Mouse (Mus musculus): Measurements from ENCODE around the gene Grin2c. TPM values are rescaled to one million over a fixed set of nuclear protein-coding genes. Genes with fewer than 3 reads are reported as not detected.
A peak's percentile ranks its signal among the peaks of the same experiment; 100 is the strongest.

Gene Grin2c
- polyA plus RNA-seq, 1 experiment = 4.8 TPM

DNA sequence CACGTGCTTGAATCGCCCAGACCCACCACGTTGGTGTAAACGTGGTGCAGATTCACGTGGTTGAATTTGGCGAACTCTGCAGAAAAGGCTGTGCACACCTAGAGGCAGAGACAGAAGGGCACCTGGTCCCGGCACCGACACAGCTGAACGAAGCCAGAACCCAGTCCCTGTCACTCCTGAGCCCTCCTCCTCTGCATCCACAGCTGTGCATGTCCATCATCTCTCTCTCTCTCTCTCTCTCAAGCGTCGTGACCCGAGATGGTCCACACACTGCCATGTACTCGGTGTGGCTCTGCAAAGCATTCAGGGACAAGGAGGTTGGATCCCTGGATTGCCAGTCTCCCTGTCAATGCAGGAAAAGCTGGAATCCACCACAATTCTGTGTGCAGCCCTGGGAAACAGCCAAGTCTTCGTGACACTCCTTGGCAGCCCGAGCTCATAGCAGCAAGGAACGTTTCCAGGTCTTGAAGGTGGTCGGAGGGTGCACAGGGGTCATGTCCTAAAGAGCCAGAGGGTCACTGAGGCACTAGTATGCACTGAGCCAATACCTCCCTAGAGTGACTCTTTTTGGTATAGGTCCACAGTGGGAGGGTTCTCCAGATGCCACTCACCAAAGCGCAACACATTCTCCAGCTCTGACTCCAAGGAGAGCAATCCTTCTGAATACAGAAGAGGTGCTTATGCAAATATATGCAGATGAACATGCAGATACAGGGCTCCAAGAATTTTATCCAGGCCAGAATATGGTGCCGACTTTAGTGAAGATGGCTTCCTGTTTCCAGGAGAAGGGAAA lies 19.4 kb upstream of the Grin2c start:
- Histone ChIP-seq H3K4me1 (ENCODE audit: control insufficient read depth, insufficient read depth, low read length) (peaks cover 3% of the 10 kb centered on the region), H3K4me3 (replicated peaks; ENCODE audit: extremely low read depth, low read depth, low read length) (no peak overlapping the region)
- no peak for DNase-seq
- 67% methylated on average over 19 of the region's 19 CpGs for WGBS
- TF ChIP-seq POLR2A (IDR thresholded peaks at IDR 0.05; ENCODE audit: borderline replicate concordance, extremely low read depth, low read depth, low read length) (no peak), CTCF (IDR thresholded peaks at IDR 0.05; ENCODE audit: insufficient read depth, low read length) (no peak)

DNA sequence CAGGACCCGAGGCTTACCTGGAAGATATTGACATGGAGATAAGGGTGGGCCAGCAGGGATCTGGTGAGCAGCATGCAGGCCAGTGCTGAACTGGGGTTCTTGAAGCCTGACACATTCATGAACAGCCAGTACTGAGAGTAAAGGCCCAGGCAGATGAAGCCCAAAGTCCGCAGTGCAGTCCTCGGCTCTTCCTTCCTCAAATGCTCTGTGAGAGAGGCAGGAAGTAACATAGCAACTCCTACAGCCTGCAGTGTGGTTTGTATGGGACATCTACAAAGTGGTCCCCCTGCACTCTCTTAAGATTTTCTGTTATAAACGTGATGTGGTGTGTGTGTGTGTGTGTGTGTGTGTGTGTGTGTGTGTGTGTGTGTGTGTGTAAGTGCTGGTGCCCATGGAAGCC lies 18.2 kb upstream of the Grin2c start:
- Histone ChIP-seq H3K4me3 (replicated peaks; ENCODE audit: extremely low read depth, low read depth, low read length) (no peak overlapping the region), H3K4me1 (ENCODE audit: control insufficient read depth, insufficient read depth, low read length) (no peaks in the 10 kb centered on the region)
- 40% methylated on average over 4 of the region's 4 CpGs for WGBS
- TF ChIP-seq POLR2A (IDR thresholded peaks at IDR 0.05; ENCODE audit: borderline replicate concordance, extremely low read depth, low read depth, low read length) = no peak
- no peak for TF ChIP-seq CTCF (IDR thresholded peaks at IDR 0.05; ENCODE audit: insufficient read depth, low read length)
- no peak for DNase-seq

DNA sequence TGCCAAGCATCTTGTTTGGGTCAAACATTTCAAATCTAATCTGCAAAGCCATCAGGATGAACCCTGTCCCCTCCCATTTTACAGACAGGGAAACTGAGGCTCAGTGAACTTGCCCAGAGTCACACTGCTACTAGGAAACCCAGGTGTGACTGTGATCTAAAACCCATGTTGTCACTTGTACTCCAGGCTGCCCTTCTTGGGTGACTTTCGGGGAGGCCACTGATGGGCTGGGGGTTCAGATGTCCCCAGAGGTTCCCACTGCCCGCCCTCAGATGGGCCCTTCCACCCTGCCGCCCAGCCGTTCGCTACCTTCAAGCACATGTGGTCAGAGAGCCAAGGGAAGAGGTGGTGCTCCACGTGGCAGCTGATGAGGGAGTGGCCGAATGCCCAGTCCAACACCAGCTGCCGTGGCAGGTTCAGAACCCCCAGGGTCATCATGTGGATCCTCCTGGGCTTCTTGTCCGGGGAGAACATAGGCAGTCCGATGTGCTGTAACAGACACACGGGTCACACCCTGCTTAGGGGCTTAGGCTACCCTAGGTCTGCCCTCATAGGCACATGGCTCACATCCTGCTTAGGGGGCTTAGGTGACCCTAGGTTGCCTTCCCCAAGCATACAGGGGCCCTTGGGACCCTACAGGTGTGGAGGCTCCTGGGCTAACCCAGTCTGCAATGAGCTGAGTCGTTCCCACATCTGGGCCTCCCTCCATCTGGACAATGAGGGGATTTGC lies 17.0 kb upstream of the Grin2c start:
- no peaks in the 10 kb centered on the region for H3K4me1 ChIP-seq (ENCODE audit: control insufficient read depth, insufficient read depth, low read length)
- WGBS = 83% methylated on average over 12 of the region's 12 CpGs
- TF ChIP-seq POLR2A (IDR thresholded peaks at IDR 0.05; ENCODE audit: borderline replicate concordance, extremely low read depth, low read depth, low read length) = no peak
- no peak for TF ChIP-seq CTCF (IDR thresholded peaks at IDR 0.05; ENCODE audit: insufficient read depth, low read length)
- H3K4me3 ChIP-seq (replicated peaks; ENCODE audit: extremely low read depth, low read depth, low read length) = no peak overlapping the region
- no peak for DNase-seq

DNA sequence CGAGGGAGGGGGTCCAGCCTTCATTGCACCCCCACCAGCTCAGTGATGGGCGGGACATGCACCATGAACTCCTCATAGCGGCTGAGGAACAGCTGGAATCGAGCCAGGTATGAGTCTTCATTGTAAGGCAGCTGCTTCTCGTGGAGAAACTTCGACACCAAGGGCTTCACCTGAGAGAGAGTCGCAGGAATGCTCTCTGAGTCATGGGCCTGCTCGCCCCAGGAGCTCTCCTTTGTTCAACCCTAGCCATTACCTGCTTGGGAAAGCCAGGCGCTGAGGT lies 16.4 kb upstream of the Grin2c start:
- 70% methylated on average over 9 of the region's 9 CpGs for WGBS

DNA sequence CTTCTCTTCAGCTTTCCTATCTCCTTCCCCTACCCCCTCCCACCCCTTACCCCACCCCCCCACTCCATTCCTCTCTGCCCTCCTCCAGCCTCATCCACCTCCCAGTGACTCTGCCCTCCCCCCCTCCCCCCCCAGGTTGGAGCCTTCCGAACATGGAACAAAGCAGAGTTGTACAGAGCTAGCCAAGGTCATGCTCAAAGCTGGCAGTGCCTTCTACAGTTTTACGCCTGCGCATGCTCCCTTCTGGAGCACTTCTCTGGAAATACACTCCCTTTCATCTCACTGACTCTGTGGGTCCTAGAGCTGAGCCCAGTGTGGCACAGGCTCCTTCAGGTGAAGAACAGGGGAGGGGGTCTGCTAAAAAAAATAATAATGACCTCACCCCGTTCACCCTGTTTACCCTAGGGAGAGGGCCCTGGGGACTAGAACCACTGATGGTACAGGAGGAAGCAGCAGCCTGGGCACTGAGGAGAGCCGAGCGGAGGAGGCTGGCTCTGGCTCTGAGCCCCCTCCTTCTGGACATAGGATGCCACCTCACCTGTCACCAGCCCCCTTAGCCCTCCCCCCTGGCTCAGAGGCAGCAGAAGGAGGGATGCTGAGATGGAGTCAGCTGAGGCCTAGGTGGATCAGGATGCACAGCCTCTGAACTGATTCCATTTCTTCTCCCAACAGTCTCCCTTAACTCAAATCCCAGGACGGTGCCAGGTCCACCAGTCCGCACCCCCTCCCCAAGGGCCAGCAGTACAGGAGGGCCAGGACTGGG lies 15.9 kb upstream of the Grin2c start:
- 63% methylated on average over 8 of the region's 8 CpGs for WGBS
- H3K4me1 ChIP-seq (ENCODE audit: control insufficient read depth, insufficient read depth, low read length) = no peaks in the 10 kb centered on the region
- H3K4me3 ChIP-seq (replicated peaks; ENCODE audit: extremely low read depth, low read depth, low read length) = no peak overlapping the region
- no peak for TF ChIP-seq POLR2A (IDR thresholded peaks at IDR 0.05; ENCODE audit: borderline replicate concordance, extremely low read depth, low read depth, low read length)
- TF ChIP-seq CTCF (IDR thresholded peaks at IDR 0.05; ENCODE audit: insufficient read depth, low read length) = no peak
- DNase-seq = no peak

More for the DNA sequence above, 16.4 kb upstream of the Grin2c start:
- TF ChIP-seq POLR2A (IDR thresholded peaks at IDR 0.05; ENCODE audit: borderline replicate concordance, extremely low read depth, low read depth, low read length) = no peak
- TF ChIP-seq CTCF (IDR thresholded peaks at IDR 0.05; ENCODE audit: insufficient read depth, low read length) = no peak
- DNase-seq = no peak
- H3K4me1 ChIP-seq (ENCODE audit: control insufficient read depth, insufficient read depth, low read length) = no peaks in the 10 kb centered on the region
- H3K4me3 ChIP-seq (replicated peaks; ENCODE audit: extremely low read depth, low read depth, low read length) = no peak overlapping the region

DNA sequence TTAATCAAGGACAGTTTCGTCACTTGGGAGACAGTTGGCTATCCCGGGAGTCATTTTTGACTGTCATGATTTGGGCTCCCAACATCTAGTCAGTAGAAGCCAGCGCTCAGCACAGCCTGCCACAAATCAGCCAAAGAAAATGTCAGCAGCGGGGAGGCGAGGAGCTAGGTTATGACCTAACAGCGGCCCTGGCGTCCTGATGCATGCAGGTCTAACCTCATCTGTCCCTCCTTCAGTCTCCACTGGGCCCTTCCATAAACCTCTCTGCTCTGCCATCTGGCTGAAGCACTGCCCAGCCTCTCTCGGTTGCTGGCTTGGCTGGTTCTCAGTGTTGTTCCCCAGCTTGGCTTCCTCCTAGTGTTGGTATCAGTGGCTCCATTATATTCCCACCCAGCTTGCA lies 15.3 kb upstream of the Grin2c start:
- H3K4me3 ChIP-seq (replicated peaks; ENCODE audit: extremely low read depth, low read depth, low read length) = no peak overlapping the region
- no peak for TF ChIP-seq CTCF (IDR thresholded peaks at IDR 0.05; ENCODE audit: insufficient read depth, low read length)
- TF ChIP-seq POLR2A (IDR thresholded peaks at IDR 0.05; ENCODE audit: borderline replicate concordance, extremely low read depth, low read depth, low read length) = no peak

DNA sequence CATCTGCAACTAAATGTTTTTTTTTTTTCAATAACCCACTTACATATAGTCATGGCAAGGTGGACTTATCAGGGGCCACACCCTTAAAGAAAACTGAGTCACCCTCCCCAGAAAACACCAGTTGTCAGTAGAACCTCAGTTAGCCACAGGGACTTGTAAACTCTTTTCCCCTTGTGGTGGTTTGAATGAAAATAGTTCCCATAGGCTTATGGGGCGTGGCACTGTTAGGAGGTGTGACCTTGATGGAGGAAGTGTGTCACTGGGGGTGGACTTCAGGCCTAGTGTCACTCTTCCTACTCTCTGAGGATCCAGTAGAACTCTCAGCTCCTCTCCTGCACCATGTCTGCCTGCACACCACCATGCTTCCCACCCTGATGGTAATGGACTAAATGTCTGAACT lies 12.7 kb upstream of the Grin2c start:
- 70% methylated on average over 1 of the region's 1 CpGs for WGBS

More for the DNA sequence above, 15.3 kb upstream of the Grin2c start:
- no peak for DNase-seq
- peaks cover 2% of the 10 kb centered on the region; the same call in 1 of the 2 replicates for H3K4me1 ChIP-seq (ENCODE audit: control insufficient read depth, insufficient read depth, low read length)
- WGBS = 53% methylated on average over 8 of the region's 8 CpGs

DNA sequence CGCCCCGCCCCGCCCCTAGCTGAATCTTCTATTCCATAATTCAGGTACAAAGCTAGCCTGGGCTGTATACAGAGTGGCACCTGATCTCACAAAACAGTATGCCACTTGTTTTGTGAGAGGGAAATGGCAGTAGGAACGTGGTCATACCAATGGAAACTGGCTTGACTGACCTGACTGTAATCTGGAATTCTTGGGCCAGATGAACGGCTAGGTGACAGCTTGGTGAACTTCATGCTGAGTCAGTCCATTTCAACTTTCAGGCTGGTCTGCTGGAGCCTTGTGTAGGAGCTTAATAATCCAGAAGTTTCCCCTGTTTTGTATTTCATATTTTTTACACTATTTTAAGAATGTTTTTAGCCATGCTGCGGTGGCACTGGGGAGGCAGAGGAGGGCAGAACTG lies 11.1 kb upstream of the Grin2c start:
- Histone ChIP-seq H3K4me1 (ENCODE audit: control insufficient read depth, insufficient read depth, low read length) (peaks cover 7% of the 10 kb centered on the region; the same call in 1 of the 2 replicates), H3K4me3 (replicated peaks; ENCODE audit: extremely low read depth, low read depth, low read length) (no peak overlapping the region)
- 69% methylated on average over 6 of the region's 6 CpGs for WGBS
- DNase-seq = no peak
- TF ChIP-seq CTCF (IDR thresholded peaks at IDR 0.05; ENCODE audit: insufficient read depth, low read length) = no peak
- TF ChIP-seq POLR2A (IDR thresholded peaks at IDR 0.05; ENCODE audit: borderline replicate concordance, extremely low read depth, low read depth, low read length) = no peak

More for the DNA sequence above, 12.7 kb upstream of the Grin2c start:
- no peak for TF ChIP-seq CTCF (IDR thresholded peaks at IDR 0.05; ENCODE audit: insufficient read depth, low read length)
- TF ChIP-seq POLR2A (IDR thresholded peaks at IDR 0.05; ENCODE audit: borderline replicate concordance, extremely low read depth, low read depth, low read length) = no peak
- Histone ChIP-seq H3K4me3 (replicated peaks; ENCODE audit: extremely low read depth, low read depth, low read length) (no peak overlapping the region), H3K4me1 (ENCODE audit: control insufficient read depth, insufficient read depth, low read length) (peaks cover 7% of the 10 kb centered on the region; the same call in 1 of the 2 replicates)
- no peak for DNase-seq

DNA sequence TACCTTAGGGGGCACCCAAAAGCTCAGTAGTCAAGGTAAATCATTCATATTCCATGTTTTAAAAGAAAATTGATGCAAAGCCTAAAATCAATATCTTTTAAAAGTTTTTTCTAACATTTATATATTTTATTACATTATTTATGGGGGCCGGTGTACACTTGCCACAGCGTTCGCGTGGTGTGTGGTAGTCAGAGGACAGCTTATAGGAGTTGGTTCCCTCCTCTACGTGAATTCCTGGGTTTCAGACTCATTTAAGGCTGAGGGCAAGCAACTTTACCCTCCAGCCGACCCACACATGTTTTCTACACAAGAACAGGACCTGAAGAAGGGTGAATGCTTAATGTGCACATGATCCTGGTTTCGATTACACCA lies 10.5 kb upstream of the Grin2c start:
- no peak for DNase-seq
- H3K4me3 ChIP-seq (replicated peaks; ENCODE audit: extremely low read depth, low read depth, low read length) = peak overlapping the region; percentile 84
- 13% methylated on average over 7 of the region's 7 CpGs for WGBS
- TF ChIP-seq POLR2A (IDR thresholded peaks at IDR 0.05; ENCODE audit: borderline replicate concordance, extremely low read depth, low read depth, low read length) (no peak), CTCF (IDR thresholded peaks at IDR 0.05; ENCODE audit: insufficient read depth, low read length) (no peak)
- H3K4me1 ChIP-seq (ENCODE audit: control insufficient read depth, insufficient read depth, low read length) = peaks cover 7% of the 10 kb centered on the region; the same call in 1 of the 2 replicates
